Mouse (Mus musculus) stomach, embryonic 16.5 days (tissue): ENCODE data around the gene Morn2. TPM values are rescaled to one million over a fixed set of nuclear protein-coding genes. Genes with fewer than 3 reads are reported as not detected.

Experiments used
- ATAC-seq: fragments of 200-750 bp; cut with Nextera tagmentation; 2 replicates; pipeline ENCODE4 v1.8.0; 2017; ENCODE audit warnings: moderate number of reproducible peaks, moderate TSS enrichment; ENCODE audit not compliant: insufficient read depth, low FRiP score
- H3K27ac ChIP-seq: fragments of 300-500 bp; sonication (generic); 2 replicates; pipeline ENCODE4 v1.5.1; 2014; ENCODE audit warnings: low read length
- H3K27me3 ChIP-seq: fragments of 300-500 bp; sonication (generic); 2 replicates; pipeline ENCODE4 v1.6.1; 2014; ENCODE audit warnings: low read length, control low read depth, mixed read lengths; ENCODE audit not compliant: control insufficient read depth, insufficient read depth
- H3K36me3 ChIP-seq: fragments of 300-500 bp; sonication (generic); 2 replicates; pipeline ENCODE4 v1.6.1; 2014; ENCODE audit warnings: low read length; ENCODE audit not compliant: control insufficient read depth, insufficient read depth
- H3K4me1 ChIP-seq: fragments of 300-500 bp; sonication (generic); 2 replicates; pipeline ENCODE4 v1.6.1; 2014; ENCODE audit warnings: low read length, control low read depth, mixed read lengths; ENCODE audit not compliant: control insufficient read depth, insufficient read depth
- H3K4me2 ChIP-seq: fragments of 300-500 bp; sonication (generic); 2 replicates; pipeline ENCODE4 v1.6.1; 2014; ENCODE audit warnings: low read depth, low read length, mixed read lengths
- H3K4me3 ChIP-seq: fragments of 300-500 bp; sonication (generic); replicated peaks from 2 replicates; pipeline ENCODE4 v1.5.1; 2014; ENCODE audit warnings: mild to moderate bottlenecking, low read length
- H3K9ac ChIP-seq: fragments of 300-500 bp; sonication (generic); 2 replicates; pipeline ENCODE4 v1.6.1; 2014; ENCODE audit warnings: low read length
- H3K9me3 ChIP-seq: fragments of 300-500 bp; sonication (generic); replicated peaks from 2 replicates; pipeline ENCODE4 v1.6.1; 2016; ENCODE audit warnings: low read length, control low read depth; ENCODE audit not compliant: control insufficient read depth
- WGBS: fragments of 180-500 bp; shearing (Covaris S2); extraction: QIAGEN DNeasy Blood & Tissue Kit; methylation state at CpG from one replicate; pipeline ENCODE4 v1.1.7; 2014; 5-methylcytosine and 5-hydroxymethylcytosine counted together
- polyA plus RNA-seq: library from polyadenylated mRNA; unstranded; fragments of >200 nt; fragmentation: Nextera tagmentation; extraction: Ambion mirVana; gene quantifications from 2 replicates; pipeline ENCODE4 v1.2.1, GENCODE M21; 2015

Morn2 gene
- polyA plus RNA-seq, 1 experiment from 2014 or later, result 18.5 TPM

DNA sequence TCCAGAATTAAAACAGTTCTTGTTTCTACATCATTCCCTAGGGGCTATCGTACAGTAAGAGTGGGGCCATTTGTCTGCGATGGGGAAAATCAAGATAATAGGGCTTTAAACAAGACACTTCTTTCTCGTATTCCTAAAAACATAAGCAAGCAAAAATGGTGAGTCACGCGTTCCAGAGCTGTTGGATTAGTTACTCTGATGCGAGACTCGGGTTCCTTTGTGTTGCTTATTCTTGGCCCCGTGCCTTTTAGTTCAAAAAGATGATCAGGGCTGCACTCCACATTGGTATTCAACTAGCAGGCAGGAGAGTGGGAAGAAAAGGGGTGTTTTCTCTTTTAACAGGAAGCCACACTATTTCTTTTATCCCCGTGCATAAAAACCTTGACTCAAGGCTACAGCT lies 21.8 kb downstream of the Morn2 start:
- H3K4me1 ChIP-seq, result no peaks in the 10 kb centered on the region
- no peak overlapping the region for H3K27ac ChIP-seq
- no peaks in the 10 kb centered on the region for H3K9me3 ChIP-seq
- no peak overlapping the region for H3K4me2 ChIP-seq
- 51% methylated on average over 9 of the region's 9 CpGs for WGBS
- H3K4me3 ChIP-seq, result no peak overlapping the region
- ATAC-seq, result no peak
- H3K27me3 ChIP-seq, result no peaks in the 10 kb centered on the region
- H3K36me3 ChIP-seq, result no peaks in the 10 kb centered on the region
- H3K9ac ChIP-seq, result no peak overlapping the region

GRCm38 (mm10) chr17:80312405-80312804 lies 22.4 kb downstream of the Morn2 start:
- Histone ChIP-seq H3K4me3 (no peak overlapping the region), H3K27me3 (no peaks in the 10 kb centered on the region), H3K9ac (no peak overlapping the region), H3K9me3 (no peaks in the 10 kb centered on the region), H3K36me3 (no peaks in the 10 kb centered on the region), H3K4me1 (no peaks in the 10 kb centered on the region), H3K4me2 (no peak overlapping the region), H3K27ac (no peak overlapping the region)
- no peak for ATAC-seq
- 78% methylated on average over 4 of the region's 4 CpGs for WGBS

GRCm38 (mm10) chr17:80322228-80322627 lies 32.2 kb downstream of the Morn2 start:
- Histone ChIP-seq H3K27me3 (no peaks in the 10 kb centered on the region), H3K27ac (no peak overlapping the region), H3K9me3 (no peaks in the 10 kb centered on the region), H3K4me1 (no peaks in the 10 kb centered on the region), H3K4me3 (no peak overlapping the region), H3K4me2 (no peak overlapping the region), H3K36me3 (no peaks in the 10 kb centered on the region), H3K9ac (no peak overlapping the region)
- WGBS, result 78% methylated on average over 6 of the region's 6 CpGs
- ATAC-seq, result no peak

DNA sequence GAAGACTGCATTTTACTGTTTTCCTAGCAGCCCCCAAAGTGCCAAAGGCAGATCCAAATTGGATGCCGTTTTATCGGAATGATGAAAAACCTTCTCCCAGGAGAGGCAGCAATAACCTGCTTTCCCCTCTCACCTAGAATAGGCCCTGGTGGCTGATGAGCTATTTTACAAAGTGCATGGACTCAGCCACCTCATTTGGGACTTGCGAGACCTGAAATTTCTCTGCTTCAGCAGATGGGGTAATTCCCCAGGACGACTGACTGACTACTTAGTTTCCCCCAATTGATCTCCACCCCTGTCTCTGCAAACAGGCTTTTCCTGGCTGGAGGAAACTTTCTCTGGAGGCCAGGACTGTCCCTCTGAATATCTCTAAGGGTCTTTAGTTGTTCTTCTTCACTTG lies 33.0 kb downstream of the Morn2 start:
- Histone ChIP-seq H3K4me2 (no peak overlapping the region), H3K4me3 (no peak overlapping the region), H3K27me3 (no peaks in the 10 kb centered on the region), H3K27ac (no peak overlapping the region), H3K9me3 (no peaks in the 10 kb centered on the region), H3K36me3 (no peaks in the 10 kb centered on the region), H3K9ac (no peak overlapping the region), H3K4me1 (no peaks in the 10 kb centered on the region)
- 70% methylated on average over 4 of the region's 4 CpGs for WGBS
- no peak for ATAC-seq

DNA sequence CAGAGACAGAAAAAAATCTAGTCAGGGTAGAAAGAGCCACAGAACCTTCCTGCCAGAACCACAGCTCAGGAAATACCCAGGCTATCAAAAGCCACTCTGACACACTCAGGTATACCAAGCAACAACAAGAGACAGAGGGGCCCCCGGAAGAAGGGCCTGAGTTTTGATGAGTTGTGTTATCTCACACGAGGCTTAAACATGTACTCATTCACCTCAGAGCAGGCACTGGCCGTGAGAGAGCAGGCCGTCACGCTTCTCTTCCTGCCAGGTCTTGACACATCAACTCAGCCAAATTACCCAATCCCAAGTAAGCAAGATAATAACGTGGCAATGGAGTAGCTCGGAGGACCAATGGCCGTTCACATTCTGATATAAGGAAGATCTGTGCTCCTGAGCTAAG lies 33.7 kb downstream of the Morn2 start:
- no peak overlapping the region for H3K27ac ChIP-seq
- no peaks in the 10 kb centered on the region for H3K36me3 ChIP-seq
- ATAC-seq, result no peak
- H3K9me3 ChIP-seq, result no peaks in the 10 kb centered on the region
- H3K27me3 ChIP-seq, result no peaks in the 10 kb centered on the region
- no peak overlapping the region for H3K9ac ChIP-seq
- no peak overlapping the region for H3K4me2 ChIP-seq
- WGBS, result 69% methylated on average over 8 of the region's 8 CpGs
- H3K4me3 ChIP-seq, result no peak overlapping the region
- H3K4me1 ChIP-seq, result no peaks in the 10 kb centered on the region

DNA sequence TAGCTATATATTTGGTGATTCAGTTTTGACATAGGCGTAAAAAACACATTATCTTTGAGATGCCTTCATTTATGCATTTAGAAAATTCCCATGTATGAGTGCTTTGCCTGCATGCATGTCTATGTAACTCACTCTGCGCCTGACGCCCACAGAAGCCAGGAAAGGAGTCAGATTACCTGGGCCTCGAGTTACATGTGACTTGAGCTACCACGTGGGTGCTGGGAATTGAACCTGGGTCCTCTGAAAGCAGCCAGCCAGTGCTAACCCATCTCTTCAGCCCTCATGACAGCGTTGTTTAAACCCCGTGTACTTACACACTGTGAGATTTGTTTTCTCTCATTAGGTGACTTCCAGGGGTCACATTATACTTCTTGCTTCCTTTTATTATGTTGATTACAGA lies 34.5 kb downstream of the Morn2 start:
- no peaks in the 10 kb centered on the region for H3K9me3 ChIP-seq
- no peaks in the 10 kb centered on the region for H3K4me1 ChIP-seq
- ATAC-seq, result no peak
- H3K27me3 ChIP-seq, result no peaks in the 10 kb centered on the region
- 80% methylated on average over 7 of the region's 7 CpGs for WGBS
- no peak overlapping the region for H3K9ac ChIP-seq
- no peak overlapping the region for H3K4me2 ChIP-seq
- H3K27ac ChIP-seq, result no peak overlapping the region
- no peaks in the 10 kb centered on the region for H3K36me3 ChIP-seq
- H3K4me3 ChIP-seq, result no peak overlapping the region

- H3K9me3 ChIP-seq, result no peaks in the 10 kb centered on the region
- no peaks in the 10 kb centered on the region for H3K4me1 ChIP-seq
- WGBS, result 69% methylated on average over 5 of the region's 5 CpGs
- H3K36me3 ChIP-seq, result no peaks in the 10 kb centered on the region
- no peaks in the 10 kb centered on the region for H3K27me3 ChIP-seq
- H3K4me3 ChIP-seq, result no peak overlapping the region
- no peak overlapping the region for H3K27ac ChIP-seq
- no peak overlapping the region for H3K4me2 ChIP-seq
- no peak for ATAC-seq
- H3K9ac ChIP-seq, result no peak overlapping the region
Measured at GRCm38 (mm10) chr17:80325456-80325855, 35.5 kb downstream of the Morn2 start.

DNA sequence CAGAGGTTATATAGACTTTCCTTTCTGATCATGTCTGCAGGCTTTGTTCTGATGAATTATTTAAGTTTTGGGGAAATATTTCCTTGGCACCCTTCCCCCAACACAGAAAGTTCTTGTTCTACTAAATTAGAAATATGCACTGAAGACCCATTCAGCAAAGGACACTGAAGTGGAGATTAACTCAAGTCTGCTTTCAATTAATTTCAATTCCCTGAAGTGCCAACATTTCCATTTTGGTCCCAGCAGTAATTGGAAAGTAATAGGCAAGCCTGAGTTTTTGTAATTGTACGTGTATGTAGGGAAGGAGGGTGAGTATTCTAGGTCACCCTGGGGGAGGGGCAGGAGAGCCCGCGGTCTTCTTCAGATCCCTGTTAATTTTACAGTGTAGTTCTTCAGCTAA lies 36.4 kb downstream of the Morn2 start:
- 75% methylated on average over 3 of the region's 3 CpGs for WGBS
- H3K27me3 ChIP-seq, result no peaks in the 10 kb centered on the region

GRCm38 (mm10) chr17:80332386-80332785 lies 42.4 kb downstream of the Morn2 start:
- ATAC-seq, result no peak

More for the DNA sequence above, 36.4 kb downstream of the Morn2 start:
- Histone ChIP-seq H3K4me3 (no peak overlapping the region), H3K27ac (no peak overlapping the region), H3K36me3 (no peaks in the 10 kb centered on the region), H3K4me2 (no peak overlapping the region), H3K9me3 (no peaks in the 10 kb centered on the region), H3K4me1 (no peaks in the 10 kb centered on the region), H3K9ac (no peak overlapping the region)
- no peak for ATAC-seq

GRCm38 (mm10) chr17:80345277-80345676 lies 55.3 kb downstream of the Morn2 start:
- H3K4me3 ChIP-seq, result no peak overlapping the region
- H3K4me1 ChIP-seq, result no peaks in the 10 kb centered on the region
- no peak overlapping the region for H3K27ac ChIP-seq
- H3K9ac ChIP-seq, result no peak overlapping the region
- WGBS, result 75% methylated on average over 4 of the region's 4 CpGs
- ATAC-seq, result no peak
- no peak overlapping the region for H3K4me2 ChIP-seq
- H3K27me3 ChIP-seq, result no peaks in the 10 kb centered on the region
- no peaks in the 10 kb centered on the region for H3K9me3 ChIP-seq
- H3K36me3 ChIP-seq, result no peaks in the 10 kb centered on the region

More at GRCm38 (mm10) chr17:80332386-80332785, 42.4 kb downstream of the Morn2 start:
- no peak overlapping the region for H3K27ac ChIP-seq
- no peak overlapping the region for H3K9ac ChIP-seq
- no peak overlapping the region for H3K4me3 ChIP-seq
- H3K4me2 ChIP-seq, result no peak overlapping the region
- WGBS, result 58% methylated on average over 2 of the region's 2 CpGs
- H3K4me1 ChIP-seq, result no peaks in the 10 kb centered on the region
- H3K36me3 ChIP-seq, result no peaks in the 10 kb centered on the region
- no peaks in the 10 kb centered on the region for H3K9me3 ChIP-seq
- H3K27me3 ChIP-seq, result no peaks in the 10 kb centered on the region
